Mouse (Mus musculus): ENCODE data around the gene Mmp20.

- no peak for TF ChIP-seq CTCF (IDR thresholded peaks at IDR 0.05; ENCODE audit: low read depth)
- TF ChIP-seq EP300 (optimal IDR thresholded peaks at IDR 0.05) = no peak
Measured at GRCm38 (mm10) chr9:7633936-7634335, 5.9 kb downstream of the Mmp20 start.
